Mouse (Mus musculus) midbrain, postnatal 0 days (tissue): ENCODE results near the gene AW209491. TPM values are rescaled to one million over a fixed set of nuclear protein-coding genes. Genes with fewer than 3 reads are reported as not detected.

Experiments
- ATAC-seq: fragments of 200-750 bp; cut with Nextera tagmentation; 2 replicates; pipeline ENCODE4 v1.8.0; 2017; ENCODE audit warnings: moderate number of reproducible peaks, mild to moderate bottlenecking, moderate TSS enrichment, moderate library complexity; ENCODE audit not compliant: low FRiP score
- DNase-seq: peaks from one replicate; pipeline ENCODE4 v3.0.0-alpha.2; 2015; ENCODE audit warnings: low spot score
- H3K27ac ChIP-seq: fragments of 300-500 bp; sonication (generic); 2 replicates; pipeline ENCODE4 v1.5.1; 2014; ENCODE audit warnings: low read depth, mild to moderate bottlenecking, low read length, mixed read lengths
- H3K27me3 ChIP-seq: fragments of 300-500 bp; sonication (generic); 2 replicates; pipeline ENCODE4 v1.6.1; 2014; ENCODE audit warnings: low read length, control low read depth, mixed read lengths; ENCODE audit not compliant: insufficient read depth
- H3K36me3 ChIP-seq: fragments of 300-500 bp; sonication (generic); 2 replicates; pipeline ENCODE4 v1.6.1; 2014; ENCODE audit warnings: low read length, control low read depth, mixed read lengths; ENCODE audit not compliant: insufficient read depth
- H3K4me1 ChIP-seq: fragments of 300-500 bp; sonication (generic); 2 replicates; pipeline ENCODE4 v1.6.1; 2014; ENCODE audit warnings: mild to moderate bottlenecking, control low read depth, antibody characterized with exemption, low read length, mixed read lengths; ENCODE audit not compliant: insufficient read depth
- H3K4me2 ChIP-seq: fragments of 300-500 bp; sonication (generic); 2 replicates; pipeline ENCODE4 v1.6.1; 2014; ENCODE audit warnings: low read depth, mild to moderate bottlenecking, low read length, mixed read lengths; ENCODE audit not compliant: poor library complexity, severe bottlenecking
- H3K4me3 ChIP-seq: fragments of 300-500 bp; sonication (generic); 2 replicates; pipeline ENCODE4 v1.5.1; 2014; ENCODE audit warnings: low read depth, mild to moderate bottlenecking, low read length, moderate library complexity
- H3K9ac ChIP-seq: fragments of 300-500 bp; sonication (generic); replicated peaks from 2 replicates; pipeline ENCODE4 v1.6.1; 2014; ENCODE audit warnings: mild to moderate bottlenecking, low read length, moderate library complexity, mixed read lengths; ENCODE audit not compliant: poor library complexity, severe bottlenecking
- H3K9me3 ChIP-seq: fragments of 300-500 bp; sonication (generic); 2 replicates; pipeline ENCODE4 v1.6.1; 2016; ENCODE audit warnings: low read length, control low read depth
- CTCF ChIP-seq: IDR thresholded peaks from 2 replicates; pipeline ENCODE4 v1.5.1; 2016; ENCODE audit warnings: antibody characterized with exemption, mild to moderate bottlenecking
- WGBS: fragments of 180-500 bp; shearing (Covaris S2); extraction: QIAGEN DNeasy Blood & Tissue Kit; methylation state at CpG from one replicate; pipeline ENCODE4 v1.1.7; 2014; 5-methylcytosine and 5-hydroxymethylcytosine counted together
- polyA plus RNA-seq: library from polyadenylated mRNA; unstranded; fragments of >200 nt; fragmentation: Nextera tagmentation; extraction: Ambion mirVana; gene quantifications from 2 replicates; pipeline ENCODE4 v1.2.1, GENCODE M21; 2015
- total RNA-seq: library from RNA; depleted of rRNA; stranded (reverse); fragments of >200 nt; gene quantifications from 2 replicates; pipeline ENCODE4 v1.2.3, GENCODE M21; 2014

AW209491 gene
- total and polyA plus RNA-seq, 2 experiments from 2014 or later, result 9.2 to 32.3 TPM

GRCm38 (mm10) chr13:14612926-14613529 is 16.9 kb upstream of the AW209491 start, which contains the start of the genes Mrpl32 and Psma2:
Gene Mrpl32, minus strand, starts transcription at chr13:14613165.
Gene Psma2, plus strand, starts transcription at chr13:14613240.
- ATAC-seq (peak; percentile 99), DNase-seq (peak; percentile 99)
- Histone ChIP-seq H3K4me3 (peak within 1 kb of the TSS; percentile 94), H3K4me1 (peaks cover 4% of the 10 kb centered on the region), H3K9ac (peak within 1 kb of the TSS; percentile 88), H3K4me2 (peak within 1 kb of the TSS; percentile 54), H3K27ac (peak within 1 kb of the TSS; percentile 82), H3K36me3 (peaks cover 17% of the 10 kb centered on the region), H3K9me3 (no peaks in the 10 kb centered on the region), H3K27me3 (no peaks in the 10 kb centered on the region)
- TF ChIP-seq CTCF, result no peak; the same call in 1 of the 2 replicates
- WGBS, result under 1% methylated on average over 42 of the region's 42 CpGs

- no peak for TF ChIP-seq CTCF
- 2% methylated on average over 9 of the region's 9 CpGs for WGBS
- peak overlapping the region; percentile 94 for H3K4me3 ChIP-seq
- H3K27me3 ChIP-seq, result no peaks in the 10 kb centered on the region
- H3K36me3 ChIP-seq, result peaks cover 18% of the 10 kb centered on the region
- peaks cover 4% of the 10 kb centered on the region for H3K4me1 ChIP-seq
- H3K4me2 ChIP-seq, result peak overlapping the region; percentile 49
- ATAC-seq (no peak), DNase-seq (no peak)
- peak overlapping the region; percentile 71 for H3K27ac ChIP-seq
- H3K9me3 ChIP-seq, result no peaks in the 10 kb centered on the region
- peak overlapping the region; percentile 88 for H3K9ac ChIP-seq
Measured at GRCm38 (mm10) chr13:14613553-14613952, 16.4 kb upstream of the AW209491 start.

- H3K36me3 ChIP-seq, result peaks cover 25% of the 10 kb centered on the region
- no peak overlapping the region for H3K4me2 ChIP-seq
- no peak overlapping the region for H3K27ac ChIP-seq
- H3K9me3 ChIP-seq, result no peaks in the 10 kb centered on the region
- DNase-seq (peak; percentile 56), ATAC-seq (peak; percentile 36)
- no peaks in the 10 kb centered on the region for H3K27me3 ChIP-seq
- peak; percentile 98 for TF ChIP-seq CTCF
- no peak overlapping the region for H3K4me3 ChIP-seq
- 42% methylated on average over 2 of the region's 2 CpGs for WGBS
- no peak overlapping the region for H3K9ac ChIP-seq
- no peaks in the 10 kb centered on the region for H3K4me1 ChIP-seq
Measured at GRCm38 (mm10) chr13:14618724-14619123, 11.2 kb upstream of the AW209491 start.

DNA sequence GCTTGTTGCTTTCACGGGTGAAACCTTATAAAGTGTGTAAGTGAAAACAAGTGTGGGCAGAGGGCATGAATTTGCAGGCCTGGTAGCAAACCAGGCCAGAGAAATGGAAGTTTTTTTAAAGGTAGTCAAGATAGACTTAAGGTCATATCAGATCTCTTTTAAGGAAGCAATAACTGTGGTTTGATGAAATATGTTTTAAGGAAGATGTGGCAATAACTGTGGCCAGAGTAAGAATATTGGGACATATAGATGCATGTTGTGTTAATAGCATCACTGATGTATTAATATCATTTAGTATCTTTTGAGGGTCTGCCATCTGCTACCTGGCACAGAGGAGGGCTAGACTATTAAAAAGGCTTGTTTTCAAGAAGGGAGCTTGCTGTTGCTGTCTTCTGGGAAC is 10.0 kb downstream of the AW209491 start:
- 69% methylated on average over 1 of the region's 1 CpGs for WGBS
- no peak for TF ChIP-seq CTCF
- no peak for ATAC-seq

GRCm38 (mm10) chr13:14649301-14649700 is 19.3 kb downstream of the AW209491 start:
- no peak overlapping the region for H3K4me2 ChIP-seq
- no peak overlapping the region for H3K27ac ChIP-seq
- TF ChIP-seq CTCF, result peak; percentile 70
- H3K4me1 ChIP-seq, result no peaks in the 10 kb centered on the region
- no peak for ATAC-seq
- no peaks in the 10 kb centered on the region for H3K9me3 ChIP-seq
- no peak overlapping the region for H3K9ac ChIP-seq
- peak; percentile 82 for DNase-seq
- no peaks in the 10 kb centered on the region for H3K36me3 ChIP-seq
- H3K4me3 ChIP-seq, result no peak overlapping the region
- H3K27me3 ChIP-seq, result no peaks in the 10 kb centered on the region
- WGBS, result 11% methylated on average over 1 of the region's 1 CpGs

More for the DNA sequence above, 10.0 kb downstream of the AW209491 start:
- Histone ChIP-seq H3K36me3 (peaks cover 31% of the 10 kb centered on the region), H3K4me2 (no peak overlapping the region), H3K27me3 (no peaks in the 10 kb centered on the region), H3K9ac (no peak overlapping the region), H3K4me1 (no peaks in the 10 kb centered on the region), H3K27ac (no peak overlapping the region), H3K9me3 (no peaks in the 10 kb centered on the region), H3K4me3 (no peak overlapping the region)
- no peak for DNase-seq

DNA sequence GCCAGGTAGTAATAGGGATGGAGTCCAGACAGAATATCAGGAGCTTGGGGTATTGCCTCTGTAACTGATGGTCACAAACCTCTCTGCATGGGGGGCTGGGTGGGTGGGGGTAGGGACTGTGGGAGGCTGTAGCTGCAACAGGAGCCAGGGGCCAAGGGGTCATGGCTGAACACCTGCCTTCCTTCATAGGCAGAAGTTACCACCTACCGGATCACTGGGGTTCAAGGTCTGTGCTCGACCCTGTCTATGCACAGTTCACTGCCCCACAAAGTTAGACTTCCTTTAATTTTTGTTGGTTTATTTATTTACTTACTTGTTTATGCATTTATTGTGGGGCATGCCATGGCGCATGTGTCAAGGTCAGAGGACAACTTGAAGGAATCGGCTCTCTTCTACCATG is 37.2 kb downstream of the AW209491 start:
- Histone ChIP-seq H3K27me3 (no peaks in the 10 kb centered on the region), H3K9me3 (no peaks in the 10 kb centered on the region), H3K9ac (no peak overlapping the region), H3K4me2 (no peak overlapping the region), H3K4me1 (no peaks in the 10 kb centered on the region), H3K4me3 (no peak overlapping the region), H3K36me3 (no peaks in the 10 kb centered on the region), H3K27ac (no peak overlapping the region)
- TF ChIP-seq CTCF, result no peak
- no peak for DNase-seq
- 87% methylated on average over 4 of the region's 4 CpGs for WGBS
- ATAC-seq, result no peak
